Mouse (Mus musculus) heart, embryonic 10.5 days (tissue): ENCODE data around the gene Ifi47. TPM values are rescaled to one million over a fixed set of nuclear protein-coding genes. Genes with fewer than 3 reads are reported as not detected.

Source experiments
- DNase-seq: peaks from one replicate; pipeline ENCODE4 v3.0.0-alpha.2; 2017; ENCODE audit warnings: low spot score
- H3K27ac ChIP-seq: fragments of 300-500 bp; sonication (generic); 2 replicates; pipeline ENCODE4 v1.5.1; 2016; ENCODE audit warnings: mild to moderate bottlenecking
- H3K27me3 ChIP-seq: fragments of 300-500 bp; sonication (generic); 2 replicates; pipeline ENCODE4 v1.6.1; 2016; ENCODE audit warnings: mild to moderate bottlenecking; ENCODE audit not compliant: poor library complexity, insufficient read depth, severe bottlenecking
- H3K36me3 ChIP-seq: fragments of 300-500 bp; sonication (generic); 2 replicates; pipeline ENCODE4 v1.6.1; 2016; ENCODE audit warnings: mild to moderate bottlenecking, moderate library complexity
- H3K4me1 ChIP-seq: fragments of 300-500 bp; sonication (generic); 2 replicates; pipeline ENCODE4 v1.6.1; 2016; ENCODE audit warnings: mild to moderate bottlenecking
- H3K4me3 ChIP-seq: fragments of 300-500 bp; sonication (generic); 2 replicates; pipeline ENCODE4 v1.5.1; 2016; ENCODE audit warnings: mild to moderate bottlenecking, moderate library complexity
- H3K9me3 ChIP-seq: fragments of 300-500 bp; sonication (generic); 2 replicates; pipeline ENCODE4 v1.6.1; 2016; ENCODE audit warnings: mild to moderate bottlenecking, moderate library complexity
- WGBS: fragments of 180-500 bp; shearing (Covaris S2); methylation state at CpG from one replicate; pipeline ENCODE4 v1.1.7; 2016; 5-methylcytosine and 5-hydroxymethylcytosine counted together
- polyA plus RNA-seq: library from polyadenylated mRNA; unstranded; fragments of >200 nt; fragmentation: Nextera tagmentation; extraction: Ambion mirVana; gene quantifications from 2 replicates; pipeline ENCODE4 v1.2.1, GENCODE M21; 2016

The Ifi47 gene
- polyA plus RNA-seq, 1 experiment from 2014 or later, result 0.33 TPM

GRCm38 (mm10) chr11:49119635-49120034 lies 43.2 kb downstream of the Ifi47 start:
- H3K4me3 ChIP-seq, result no peak overlapping the region
- H3K36me3 ChIP-seq, result no peaks in the 10 kb centered on the region
- no peaks in the 10 kb centered on the region for H3K27me3 ChIP-seq
- WGBS, result 78% methylated on average over 3 of the region's 3 CpGs
- DNase-seq, result no peak
- no peaks in the 10 kb centered on the region for H3K9me3 ChIP-seq
- H3K27ac ChIP-seq, result no peak overlapping the region
- no peaks in the 10 kb centered on the region for H3K4me1 ChIP-seq

- WGBS, result 84% methylated on average over 2 of the region's 2 CpGs
- Histone ChIP-seq H3K27me3 (no peaks in the 10 kb centered on the region), H3K9me3 (no peaks in the 10 kb centered on the region)
These were observed 47.8 kb downstream of the Ifi47 start for GRCm38 (mm10) chr11:49124169-49124568.

DNA sequence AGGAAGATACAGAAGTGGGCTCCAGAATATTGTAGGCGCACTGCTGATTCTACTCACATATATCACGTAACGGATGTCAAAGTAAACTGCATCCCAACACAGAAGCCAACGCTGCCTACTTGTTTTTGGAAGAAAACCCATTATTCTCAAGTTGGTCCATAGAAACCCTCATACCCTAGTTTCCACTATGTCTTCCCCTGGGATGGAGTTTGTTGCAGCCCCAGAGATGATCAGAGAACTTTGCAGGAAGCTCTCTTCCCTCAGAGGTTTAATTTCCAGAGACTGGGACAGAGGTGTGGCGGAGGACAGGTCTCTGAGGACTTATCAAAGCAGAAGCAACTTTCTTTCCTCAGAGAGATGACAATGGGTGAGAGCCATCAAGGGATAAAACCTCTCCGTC lies 65.6 kb downstream of the Ifi47 start, which contains the start of gene Olfr1395:
Gene Olfr1395 (plus strand): TSS at position 301 of the 400 bp plus-strand sequence.
- 88% methylated on average over 6 of the region's 6 CpGs for WGBS
- H3K27me3 ChIP-seq, result no peaks in the 10 kb centered on the region
- H3K4me3 ChIP-seq, result no peak within 1 kb of the TSS
- H3K27ac ChIP-seq, result no peak within 1 kb of the TSS
- H3K36me3 ChIP-seq, result no peaks in the 10 kb centered on the region
- H3K9me3 ChIP-seq, result no peaks in the 10 kb centered on the region
- H3K4me1 ChIP-seq, result no peaks in the 10 kb centered on the region
- no peak for DNase-seq

More at GRCm38 (mm10) chr11:49124169-49124568, 47.8 kb downstream of the Ifi47 start:
- DNase-seq, result no peak
- Histone ChIP-seq H3K4me3 (no peak overlapping the region), H3K4me1 (no peaks in the 10 kb centered on the region), H3K36me3 (no peaks in the 10 kb centered on the region), H3K27ac (no peak overlapping the region)

Other genes starting within 250 kb of the Ifi47 start
- gene Gm12184, start 249.9 kb upstream of the Ifi47 start, polyA plus RNA-seq, result 0.68 and 1.9 TPM in 2 replicates
- gene Irgm1, start 204.9 kb upstream of the Ifi47 start, polyA plus RNA-seq, result 3.0 and 3.6 TPM in 2 replicates
- 0.06 and 0.07 TPM in 2 replicates for gene Gm5431, start 174.4 kb upstream of the Ifi47 start, polyA plus RNA-seq
- 1.9 and 2.0 TPM in 2 replicates for gene Psme2b, start 130.4 kb upstream of the Ifi47 start, polyA plus RNA-seq
- not detected in 2 replicates for gene Olfr56, start 97.7 kb upstream of the Ifi47 start, polyA plus RNA-seq
- 0.11 TPM in 1 of 2 replicates, not detected in the other for gene 9930111J21Rik1, start 97.2 kb upstream of the Ifi47 start, polyA plus RNA-seq
- gene Gm12185, start 84.4 kb upstream of the Ifi47 start, polyA plus RNA-seq, result not detected in 2 replicates
- gene Tgtp1, start 82.4 kb upstream of the Ifi47 start, polyA plus RNA-seq, result 0.34 TPM in 1 of 2 replicates, not detected in the other
- 0.05 and 0.09 TPM in 2 replicates for gene 9930111J21Rik2, start 25.3 kb upstream of the Ifi47 start, polyA plus RNA-seq
- gene Tgtp2, start 12.4 kb upstream of the Ifi47 start, polyA plus RNA-seq, result not detected in 2 replicates
- not detected in 2 replicates for gene Olfr1396, start 38.3 kb downstream of the Ifi47 start, polyA plus RNA-seq
- not detected in 2 replicates for gene Olfr1395, start 65.7 kb downstream of the Ifi47 start, polyA plus RNA-seq
- gene Olfr1394, start 77.8 kb downstream of the Ifi47 start, polyA plus RNA-seq, result not detected in 2 replicates
- gene Btnl9, start 110.6 kb downstream of the Ifi47 start, polyA plus RNA-seq, result 0.11 and 0.23 TPM in 2 replicates
- gene Zfp62, start 126.7 kb downstream of the Ifi47 start, polyA plus RNA-seq, result 32.8 and 34.6 TPM in 2 replicates
- 41.1 and 46.9 TPM in 2 replicates for gene Mgat1, start 167.6 kb downstream of the Ifi47 start, polyA plus RNA-seq
- gene Olfr1393, start 201.7 kb downstream of the Ifi47 start, polyA plus RNA-seq, result not detected in 2 replicates
- gene Olfr1392, start 208.7 kb downstream of the Ifi47 start, polyA plus RNA-seq, result not detected in 2 replicates
- gene Olfr10, start 228.2 kb downstream of the Ifi47 start, polyA plus RNA-seq, result not detected in 2 replicates
- gene Olfr1391, start 246.2 kb downstream of the Ifi47 start, polyA plus RNA-seq, result not detected in 2 replicates